Mouse (Mus musculus): ENCODE measurements around the gene Xrcc4.

DNA sequence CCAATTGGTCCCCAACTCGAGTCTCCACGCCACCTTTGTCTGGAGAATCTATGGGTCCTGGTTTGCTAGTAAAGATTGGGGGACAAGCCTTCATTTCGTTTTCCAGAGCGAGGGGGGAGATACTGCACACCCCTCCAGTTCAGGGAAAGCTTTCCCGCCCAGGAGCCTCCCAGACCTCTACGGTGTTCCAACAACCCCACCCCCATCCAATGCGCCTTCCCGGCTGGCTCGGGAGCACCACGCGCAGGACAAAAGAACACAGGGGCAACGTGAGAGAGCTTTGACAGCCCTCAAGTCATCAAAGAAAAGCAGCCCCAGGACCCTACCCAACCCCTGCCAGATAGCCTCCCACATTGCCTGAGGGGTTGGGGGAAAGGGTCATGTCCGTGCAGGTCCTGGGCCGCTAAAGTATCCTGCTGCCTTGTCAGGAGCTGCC lies 348.3 kb downstream of the Xrcc4 start:
- no peak for TF ChIP-seq CTCF (conservative IDR thresholded peaks at IDR 0.05; ENCODE audit: insufficient read depth, insufficient read length, low read depth, low read length)
- TF ChIP-seq POLR2A (IDR thresholded peaks at IDR 0.05; ENCODE audit: low read depth, low read length) = no peak

All from kidney, adult 2 months (tissue).